Mouse (Mus musculus) adrenal gland, postnatal 25 days (tissue): ENCODE data around the gene Pou2f2. TPM values are rescaled to one million over a fixed set of nuclear protein-coding genes. Genes with fewer than 3 reads are reported as not detected.

Experiments
- DNase-seq: peaks from one replicate; pipeline ENCODE4 v3.0.0; 2021; ENCODE audit warnings: mixed read lengths
- long read RNA-seq: library from polyadenylated mRNA; stranded (forward); transcript quantifications from one replicate; pipeline ENCODE4 v2.0.0, GENCODE M21; 2021
- total RNA-seq: library from RNA; stranded (reverse); gene quantifications from 2 replicates; pipeline ENCODE4 v1.2.3, GENCODE M21; 2021

Gene Pou2f2
- total RNA-seq = 0.67 and 1.0 TPM in 2 replicates
- long read RNA-seq, partial matches to known transcripts = 0 of 2 reads
- long read RNA-seq, other reads (novel, unspliced or antisense) = 2 of 2 reads

DNA sequence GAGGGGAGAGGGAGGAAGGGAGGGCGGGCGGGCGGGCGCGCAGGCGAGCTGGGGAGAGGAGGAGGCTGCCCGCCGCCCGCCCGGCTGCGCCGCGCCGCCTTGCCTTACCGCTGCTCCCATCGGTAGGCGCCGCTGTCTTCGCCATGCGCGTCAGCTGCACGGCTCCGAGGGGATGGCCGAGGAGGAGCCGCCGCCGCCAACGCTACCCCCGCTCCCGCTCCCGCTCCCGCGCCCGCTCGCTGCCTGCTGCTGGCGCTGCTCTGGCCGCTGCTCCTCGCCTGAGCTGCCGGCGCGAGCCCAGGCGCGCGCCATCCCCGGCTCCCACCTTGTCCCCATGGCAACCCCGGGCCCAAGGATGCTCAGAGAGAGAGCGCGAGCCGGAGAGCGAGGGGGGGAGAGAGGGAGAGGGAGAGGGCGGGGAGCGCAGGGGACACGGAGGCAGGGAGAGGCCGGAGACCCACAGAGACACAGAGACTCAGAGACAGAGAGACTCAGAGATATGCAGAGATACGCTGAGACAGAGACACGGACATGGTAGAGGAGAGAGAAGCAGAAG, at the start of gene Pou2f2:
Gene Pou2f2 (minus strand): TSS at position 121 of the 556 bp plus-strand sequence.
- peak; percentile 75 for DNase-seq

DNA sequence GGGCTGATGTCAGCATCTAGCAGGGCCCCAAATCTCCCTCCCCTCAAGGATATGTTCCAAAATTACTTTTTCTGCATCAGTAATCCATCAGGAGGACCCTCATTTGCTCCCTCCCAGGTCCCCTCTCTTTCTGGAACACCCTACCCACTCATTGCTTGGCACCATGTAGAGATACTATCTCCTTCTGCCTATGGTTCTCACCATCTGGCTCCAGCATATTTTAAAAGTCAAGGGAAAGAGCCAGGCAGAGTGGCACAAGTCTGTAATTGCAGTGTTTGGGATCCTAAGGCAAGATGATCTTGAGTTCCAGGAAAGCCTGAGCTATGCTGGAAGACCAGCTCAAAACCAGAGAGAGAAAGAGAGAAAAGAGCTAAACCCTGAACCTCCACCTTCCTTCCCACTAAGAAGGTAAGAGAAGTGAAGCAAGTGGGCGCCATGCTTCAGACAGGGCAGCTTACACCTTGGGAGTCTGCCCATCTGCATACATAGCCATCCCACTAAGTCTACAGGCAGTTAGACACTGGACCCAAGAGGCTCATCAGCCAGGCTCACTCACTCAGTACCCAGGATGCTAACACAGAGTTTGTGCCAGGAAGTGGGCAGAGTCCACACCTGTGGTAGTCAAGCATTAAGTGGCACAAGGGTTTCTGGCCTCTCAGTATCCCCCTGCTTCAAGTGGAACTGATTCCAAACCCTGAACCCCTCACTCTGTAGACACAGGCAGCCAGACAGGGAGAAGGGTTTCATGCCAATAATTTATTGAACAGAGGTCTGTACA, 48.2 kb upstream of the Pou2f2 start:
- no peak for DNase-seq

GRCm38 (mm10) chr7:25222275-25222967, 42.9 kb upstream of the Pou2f2 start:
- DNase-seq = no peak

GRCm38 (mm10) chr7:25221102-25221883, 41.8 kb upstream of the Pou2f2 start, which contains the start of gene Zfp526:
Gene Zfp526, plus strand, starts transcription at chr7:25221425.
- DNase-seq = peak; percentile 98

DNA sequence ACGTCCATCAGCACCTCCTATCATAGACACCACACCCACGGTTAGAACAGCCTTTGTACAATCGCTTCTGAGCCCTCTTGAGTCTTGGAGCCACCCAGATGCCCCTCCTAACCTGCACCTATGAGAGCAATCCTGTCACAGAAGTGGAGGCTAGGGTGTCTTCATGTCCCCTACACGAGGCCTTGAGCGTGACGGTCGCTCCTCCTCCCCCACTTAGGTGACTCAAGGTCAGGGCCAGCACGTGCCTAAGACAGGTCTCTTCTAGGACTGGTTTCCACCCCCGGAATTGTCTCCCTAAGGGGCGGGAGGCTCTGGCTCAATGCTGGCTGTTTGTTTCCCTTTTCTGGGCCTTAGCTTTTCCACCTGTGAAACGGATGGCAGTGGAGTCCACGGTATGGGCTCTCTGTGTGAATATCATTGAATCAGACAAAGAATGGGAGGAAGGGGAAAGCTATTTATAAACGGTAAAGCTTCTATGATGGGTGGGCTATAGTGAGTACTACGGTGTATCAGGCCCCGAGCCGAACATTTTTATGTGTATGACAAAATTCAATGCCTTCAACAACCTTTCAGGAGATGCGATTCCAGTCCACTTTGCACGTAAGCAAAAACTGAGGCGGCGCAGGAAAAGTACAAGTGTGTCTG, 41.1 kb upstream of the Pou2f2 start, which contains the start of gene Dedd2:
Gene Dedd2 (minus strand): TSS at position 159 of the 645 bp plus-strand sequence.
- peak; percentile 37 for DNase-seq

DNA sequence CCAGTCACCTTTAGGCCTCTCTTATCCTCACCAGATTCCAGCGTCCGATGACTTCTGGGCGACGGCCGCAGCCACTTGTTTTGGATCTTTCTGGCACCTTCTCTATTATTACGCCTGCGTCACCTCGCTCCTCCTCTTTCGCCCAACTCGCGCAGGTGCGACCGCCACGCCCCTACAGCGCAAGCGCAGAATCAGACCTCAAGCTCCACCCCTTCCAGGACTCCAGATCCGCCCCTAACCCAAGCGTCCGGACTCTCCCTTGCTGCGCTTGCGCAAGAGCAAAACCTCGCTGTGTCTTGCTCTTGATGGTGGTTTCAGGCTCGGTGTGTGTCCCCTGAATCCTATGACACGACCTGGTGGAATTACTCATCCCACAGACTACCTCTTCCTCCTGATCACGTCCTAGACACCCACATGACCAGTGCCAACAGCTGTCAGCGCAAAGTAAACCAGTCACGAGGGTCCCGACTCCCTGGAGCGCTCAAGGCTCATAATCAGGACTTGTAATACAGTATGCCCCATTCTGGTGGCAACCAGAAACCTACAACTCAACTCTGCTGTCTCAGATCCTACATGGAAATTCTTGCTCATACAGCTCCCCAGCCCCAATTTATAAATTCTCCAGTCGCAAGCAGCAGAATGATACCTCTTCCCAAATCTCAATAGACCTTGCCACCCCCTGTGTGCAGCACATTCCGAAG, 40.4 kb upstream of the Pou2f2 start:
- DNase-seq = peak; percentile 95

- DNase-seq = no peak
These were observed 39.9 kb upstream of the Pou2f2 start for GRCm38 (mm10) chr7:25219416-25219750.

- peak; percentile 27 for DNase-seq
These were observed 39.3 kb upstream of the Pou2f2 start for GRCm38 (mm10) chr7:25218705-25219415.

DNA sequence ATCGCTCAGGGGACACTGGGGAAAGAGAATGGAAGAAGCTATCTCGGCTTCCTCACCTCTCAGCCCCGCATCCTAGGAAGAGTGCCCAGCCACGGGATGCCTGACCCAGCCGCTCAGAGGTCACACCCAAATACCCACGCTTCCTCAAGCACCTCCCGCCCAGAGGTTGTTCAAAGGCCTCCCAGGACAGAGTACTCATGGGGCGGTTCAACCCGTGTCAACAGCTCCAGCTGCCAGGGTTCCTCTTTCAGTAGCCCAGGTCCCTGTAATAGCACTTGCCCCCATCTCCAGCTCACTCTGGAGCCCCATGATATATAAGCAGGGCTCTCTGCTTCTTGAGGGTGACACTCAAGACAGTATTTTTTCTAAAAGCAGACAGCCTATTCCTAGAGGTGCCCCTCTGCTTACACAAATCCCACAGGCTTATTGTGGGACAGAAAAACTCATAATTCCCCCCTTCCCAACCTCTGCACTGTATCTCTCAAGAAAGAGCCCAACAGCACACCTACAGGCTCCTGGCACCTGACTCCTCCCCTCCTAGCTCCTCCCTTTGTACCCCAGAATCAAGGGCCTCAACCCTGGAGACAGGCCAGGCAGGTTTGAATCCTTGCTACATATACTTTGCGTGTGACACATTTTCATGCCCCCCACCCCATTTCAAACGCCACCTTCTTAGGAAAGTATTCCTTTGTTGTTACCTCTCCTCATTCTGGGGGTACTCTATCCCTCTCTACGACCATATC, 38.3 kb upstream of the Pou2f2 start:
- no peak for DNase-seq

GRCm38 (mm10) chr7:25214172-25214571, 34.6 kb upstream of the Pou2f2 start:
- no peak for DNase-seq

GRCm38 (mm10) chr7:25213099-25213498, 33.6 kb upstream of the Pou2f2 start:
- no peak for DNase-seq

DNA sequence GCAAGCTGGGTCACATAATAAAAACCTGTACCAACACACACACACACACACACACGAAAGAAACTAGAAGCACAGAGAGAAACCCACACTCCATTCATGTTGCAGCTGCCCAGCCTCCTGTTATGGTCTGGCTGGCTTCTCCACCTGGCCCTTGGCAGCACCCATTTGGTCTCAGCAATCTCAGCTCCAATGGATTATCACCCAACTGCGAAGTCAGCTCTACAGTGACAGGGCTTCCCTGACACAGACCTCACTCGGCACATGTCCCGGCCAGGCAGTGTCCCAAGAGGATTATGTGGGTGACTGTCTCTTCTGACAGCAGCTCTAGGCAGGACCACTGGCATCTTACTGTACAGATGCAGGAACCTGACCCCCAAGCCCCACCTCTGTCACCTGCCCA, 31.0 kb upstream of the Pou2f2 start:
- no peak for DNase-seq

- no peak for DNase-seq
These were observed 29.7 kb upstream of the Pou2f2 start for GRCm38 (mm10) chr7:25209161-25209622.

- DNase-seq = peak; percentile 33
These were observed 26.7 kb upstream of the Pou2f2 start for GRCm38 (mm10) chr7:25206094-25206830.

DNA sequence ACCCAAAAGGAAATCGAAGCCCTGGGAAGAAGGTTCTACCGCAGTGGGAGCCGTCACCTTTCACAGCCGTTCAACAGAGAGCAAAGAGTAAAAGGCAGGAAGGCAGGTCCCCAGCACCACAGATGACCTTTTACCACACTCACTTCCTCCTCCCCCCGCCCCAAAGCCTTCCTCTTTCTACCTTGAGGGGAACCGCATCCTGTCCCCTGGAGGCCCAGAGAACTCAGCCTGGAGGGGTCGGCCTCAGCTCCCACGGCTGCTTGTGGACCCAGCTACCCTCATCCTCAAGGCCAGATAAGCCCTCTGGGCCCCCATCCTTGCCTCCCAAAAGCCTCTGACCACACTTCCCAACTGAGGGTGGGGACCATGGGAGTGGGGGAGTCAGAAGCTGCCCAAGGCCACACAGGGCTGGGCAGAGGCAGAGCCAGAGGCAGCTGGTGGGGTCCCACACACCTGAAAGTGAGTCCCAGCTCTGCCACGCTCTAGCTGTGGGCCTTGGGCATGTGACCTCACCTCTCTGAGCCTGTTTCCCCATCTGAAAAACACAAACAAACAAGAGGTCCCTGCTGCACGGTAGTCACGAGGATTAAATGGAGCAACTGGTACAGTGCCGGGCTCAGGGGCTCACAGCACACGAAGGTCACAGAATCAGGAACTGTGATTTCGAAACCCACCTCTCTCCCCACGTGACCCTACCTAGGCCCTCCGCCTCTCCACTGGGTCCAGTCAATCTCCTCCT, 26.0 kb upstream of the Pou2f2 start:
- DNase-seq = no peak

DNA sequence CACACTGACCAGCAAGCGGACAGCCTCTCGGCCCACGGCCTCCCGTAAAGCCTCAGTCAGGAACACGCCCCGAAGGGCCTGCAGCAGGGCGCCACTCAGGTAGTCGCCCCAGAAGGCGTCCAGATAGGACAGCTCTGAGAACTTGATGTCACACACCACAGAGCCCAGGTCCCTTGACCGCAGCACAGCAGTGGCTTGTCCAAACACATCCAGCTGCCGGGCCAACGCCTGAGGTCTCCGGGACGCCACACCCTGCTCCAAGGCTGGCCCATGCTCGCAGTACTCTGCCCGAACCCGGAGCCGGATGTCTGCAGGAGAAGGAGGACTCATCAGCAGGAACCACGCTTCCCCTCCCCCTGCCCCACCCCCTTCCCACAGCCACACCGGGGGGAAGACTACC, 24.1 kb upstream of the Pou2f2 start:
- no peak for DNase-seq

- DNase-seq = no peak
These were observed 18.0 kb upstream of the Pou2f2 start for GRCm38 (mm10) chr7:25197384-25198018.

DNA sequence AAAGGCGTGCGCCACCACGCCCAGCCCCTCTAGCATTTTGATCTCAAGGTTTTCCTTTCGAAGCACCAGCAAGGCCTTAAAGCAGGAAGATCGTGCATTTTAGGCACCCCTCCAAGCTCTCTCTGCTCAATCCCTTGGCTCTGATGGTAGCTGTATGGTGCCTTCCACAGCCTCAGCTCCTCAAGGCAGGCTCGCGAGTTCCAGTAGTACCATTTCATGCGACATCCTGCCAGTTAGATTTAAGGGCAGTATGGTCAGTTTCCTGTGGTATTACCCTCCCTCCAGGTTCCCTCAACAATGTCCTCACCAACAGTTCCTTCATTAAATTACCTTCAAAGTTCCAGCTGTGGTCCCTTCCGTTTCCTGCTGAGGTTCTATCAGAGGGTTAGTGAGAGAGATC, 16.6 kb upstream of the Pou2f2 start:
- DNase-seq = no peak
